Mouse (Mus musculus) c-Kit-positive CD71-positive TER-119-negative erythroid progenitor cells, embryonic 14.5 days (primary cell): ENCODE data around the gene Slco1a1.
"Not testable (repeated sequence)": the region's sequence is repeated elsewhere in the genome, so short reads cannot be mapped to it uniquely, and the experiment has no call there.

Experiments
- DNase-seq: peaks from one replicate; pipeline ENCODE4 v3.0.0-alpha.2; 2013; ENCODE audit warnings: low read depth

The Slco1a1 gene

DNA sequence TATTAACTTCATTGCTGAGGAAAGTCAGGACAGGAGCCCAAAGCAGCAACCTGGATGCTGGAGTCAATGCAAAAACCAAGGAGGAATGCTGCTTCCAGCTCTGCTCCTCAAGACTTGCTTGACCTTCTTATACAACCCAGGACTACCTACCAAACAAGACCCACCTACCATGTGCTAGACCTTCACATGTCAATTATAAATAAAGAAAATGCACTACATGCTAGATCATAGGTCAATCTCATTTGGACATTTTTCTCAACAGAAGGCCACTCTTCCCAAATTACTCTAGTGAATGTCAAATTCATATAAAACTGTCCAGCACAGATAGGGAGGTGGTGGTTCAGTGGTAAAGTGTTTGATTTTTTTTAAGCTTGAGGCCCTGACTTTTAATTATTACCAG, at the start of gene Slco1a1:
TSS of gene Slco1a1 (minus strand) at position 101 of the 400 bp plus-strand sequence.
- no peak for DNase-seq

DNA sequence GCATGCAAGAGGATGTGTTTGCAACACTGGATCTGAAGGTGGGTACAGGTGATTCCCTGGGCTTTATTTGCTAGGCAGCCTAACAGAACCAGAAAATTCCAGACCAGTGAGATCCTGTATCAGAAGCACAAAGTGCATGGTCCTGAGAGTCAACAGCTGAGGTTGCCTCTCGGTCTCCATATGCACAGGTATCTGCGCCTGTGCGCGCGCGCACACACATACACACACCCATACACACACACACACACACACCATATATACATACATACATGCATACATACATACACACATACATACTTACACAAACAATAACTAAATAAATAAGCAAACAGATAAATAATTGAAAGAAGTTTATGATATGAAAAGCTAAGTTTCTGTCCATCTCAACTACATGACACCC, 40.0 kb upstream of the Slco1a1 start:
- no peak for DNase-seq

DNA sequence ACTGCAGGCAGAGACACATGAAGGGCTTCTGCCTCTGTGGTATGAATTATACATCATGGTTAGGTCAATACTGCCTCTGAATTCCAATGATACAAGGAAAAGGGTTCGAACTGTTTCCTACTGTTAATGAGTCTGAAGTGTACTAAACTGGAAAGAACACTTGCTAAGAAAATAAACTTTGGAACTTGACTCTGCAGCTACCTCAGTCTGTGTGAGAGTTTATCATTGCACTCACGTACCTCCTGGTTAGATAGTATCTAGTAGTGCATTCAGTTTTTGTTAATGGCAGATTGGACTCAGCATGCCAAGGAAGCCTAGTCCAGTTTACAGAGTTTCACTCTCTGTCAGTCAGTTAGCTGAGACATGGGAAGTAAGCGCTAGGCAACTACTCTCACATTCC, 37.9 kb upstream of the Slco1a1 start:
- no peak for DNase-seq

DNA sequence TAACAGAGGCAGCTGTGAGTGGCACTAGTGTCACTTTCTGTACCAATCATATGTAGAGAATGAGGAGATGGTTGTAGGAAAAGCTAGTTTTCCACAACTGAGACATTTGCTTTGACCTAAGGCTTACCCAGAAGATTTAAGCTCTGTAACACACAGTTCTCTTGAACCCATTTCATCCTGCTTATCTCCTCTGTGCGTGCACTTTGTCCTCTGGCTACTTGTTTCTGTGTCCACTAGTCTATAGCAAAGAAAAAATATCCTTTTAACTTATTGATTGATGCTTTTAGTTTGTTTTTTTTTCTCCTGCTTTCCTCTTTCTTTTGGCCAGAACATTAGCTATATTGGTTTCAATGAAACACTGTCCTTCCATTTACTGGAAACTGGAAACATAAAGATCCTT, 15.7 kb upstream of the Slco1a1 start:
- DNase-seq, result no peak

DNA sequence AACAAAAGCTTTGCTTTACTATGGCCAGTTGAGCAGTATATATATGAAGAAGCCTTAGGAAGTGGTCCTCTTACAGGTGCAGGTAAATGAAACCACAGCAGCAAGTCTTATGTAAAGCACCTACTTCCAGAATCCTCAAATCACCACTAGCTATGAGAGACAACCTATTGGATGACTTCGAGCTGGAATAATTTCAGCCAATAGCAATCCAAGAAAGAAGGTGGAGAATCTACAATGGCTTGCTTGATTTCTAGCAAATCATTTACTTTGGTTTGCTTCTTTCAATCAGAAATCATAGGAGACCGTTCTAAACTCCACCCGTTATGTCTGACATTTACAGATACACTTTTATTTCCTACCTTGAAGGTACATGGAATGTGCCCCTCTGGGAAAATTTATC, 15.1 kb upstream of the Slco1a1 start:
- no peak for DNase-seq

DNA sequence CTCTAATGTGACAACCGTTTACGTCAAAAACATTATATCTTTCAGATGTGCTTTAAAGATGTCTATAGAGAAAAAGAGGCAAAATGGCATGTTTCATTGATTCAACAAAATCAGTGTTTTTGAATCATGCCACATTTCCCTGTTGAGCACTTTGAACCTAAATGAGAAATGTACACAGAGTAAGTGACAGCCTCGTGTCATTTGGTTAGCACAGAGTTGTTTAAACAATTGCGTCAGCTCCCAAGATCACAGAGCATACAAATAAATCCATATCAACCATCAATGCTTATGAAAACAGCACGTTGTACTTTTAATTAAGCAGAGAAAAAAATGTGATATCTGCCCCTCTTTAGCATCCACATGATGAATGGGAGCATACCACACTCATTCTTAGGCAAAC, 13.7 kb upstream of the Slco1a1 start:
- no peak for DNase-seq

DNA sequence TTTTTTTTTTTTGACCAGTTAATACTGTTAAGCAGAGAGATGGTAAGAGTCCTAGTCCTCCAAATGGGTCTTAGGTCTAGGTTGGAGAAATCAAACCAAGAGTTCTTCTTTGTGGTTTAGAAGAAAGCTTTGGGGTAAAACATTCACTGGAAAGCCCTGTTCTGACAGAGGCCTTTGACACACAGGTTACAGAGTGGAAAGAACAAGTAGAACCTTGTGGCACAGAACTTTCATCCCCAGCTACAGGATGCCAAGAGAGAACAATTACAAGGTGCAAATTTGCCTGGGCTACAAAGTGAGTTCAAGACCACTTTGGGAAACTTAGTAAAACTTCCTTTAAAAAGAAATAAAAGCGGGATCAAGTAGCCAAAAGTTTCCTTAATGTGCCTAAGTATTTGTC, 6.3 kb downstream of the Slco1a1 start:
- DNase-seq, result no peak

DNA sequence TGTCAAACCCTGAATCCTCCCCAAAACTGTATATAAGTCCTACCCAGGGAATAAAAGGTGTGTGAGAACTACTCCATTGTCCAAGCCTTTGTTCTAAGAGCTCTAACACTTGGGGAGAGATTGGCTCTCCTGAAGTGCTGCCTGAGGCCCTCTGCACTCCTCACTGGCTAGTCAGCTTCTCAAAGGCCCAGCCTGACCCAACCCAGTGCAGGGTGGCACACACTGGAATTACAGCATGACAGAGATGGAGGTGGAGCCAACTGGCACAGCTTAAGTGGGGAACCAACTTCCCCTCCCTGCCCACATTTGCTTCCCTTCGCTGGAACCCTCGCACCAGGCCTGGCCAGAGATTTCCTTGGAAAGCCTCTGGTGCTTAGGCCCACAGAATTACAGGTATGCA, 48.6 kb downstream of the Slco1a1 start:
- DNase-seq, result no peak

DNA sequence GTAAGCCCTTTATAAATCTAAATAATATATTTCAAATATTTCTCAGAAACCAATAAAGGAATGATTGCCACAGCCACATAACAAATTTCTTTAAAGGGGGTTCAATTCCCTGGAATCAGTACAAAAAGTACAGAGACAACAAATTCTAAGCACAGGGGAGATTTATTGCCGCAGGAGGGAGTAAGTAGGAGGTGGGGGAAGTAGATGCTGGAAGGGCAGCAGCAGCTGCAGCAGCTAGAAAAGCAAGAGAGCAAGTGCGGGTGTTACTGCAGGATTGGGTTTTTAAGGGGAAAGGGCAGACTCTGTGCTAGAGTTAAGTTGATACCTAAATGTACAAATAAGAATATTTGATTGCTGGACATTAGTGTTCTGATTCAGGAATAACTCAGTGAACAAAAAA, 57.0 kb downstream of the Slco1a1 start:
- no peak for DNase-seq

DNA sequence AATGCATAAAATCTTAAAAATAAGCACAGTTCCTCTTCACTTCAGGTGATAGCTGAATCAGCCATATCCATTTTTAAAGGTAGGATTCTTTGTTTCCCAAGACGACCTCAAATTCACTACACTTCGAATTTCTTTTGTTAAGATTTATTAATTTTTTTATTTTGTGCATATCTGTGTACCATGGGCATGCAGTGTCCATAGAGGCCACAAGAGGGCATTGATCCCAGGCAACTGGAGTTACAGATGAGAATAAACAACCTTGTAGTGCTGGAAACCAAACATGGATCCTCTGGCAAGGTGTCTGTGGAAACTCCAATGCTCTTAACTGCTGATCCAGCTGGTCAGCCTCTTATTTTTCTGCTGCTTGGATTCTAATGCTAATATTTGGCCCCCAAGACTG, 58.5 kb downstream of the Slco1a1 start:
- DNase-seq, result no peak

DNA sequence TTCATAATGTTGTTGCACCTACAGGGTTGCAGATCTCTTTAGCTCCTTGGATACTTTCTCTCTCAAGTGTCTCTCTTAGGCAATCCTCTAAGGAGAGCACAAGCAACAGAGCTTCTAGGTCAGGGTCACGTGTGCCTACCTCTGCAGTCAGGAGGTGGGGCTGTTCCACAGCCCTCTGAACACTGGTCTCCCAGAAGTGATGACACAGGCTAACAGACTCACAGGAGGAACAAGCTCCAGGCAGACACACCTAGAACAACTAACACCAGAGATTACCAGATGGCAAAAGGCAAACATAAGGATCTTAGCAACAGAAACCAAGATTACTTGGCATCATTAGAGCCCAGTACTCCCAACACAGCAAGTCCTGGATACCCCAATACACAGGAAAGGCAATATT, 64.2 kb downstream of the Slco1a1 start:
- no peak for DNase-seq

DNA sequence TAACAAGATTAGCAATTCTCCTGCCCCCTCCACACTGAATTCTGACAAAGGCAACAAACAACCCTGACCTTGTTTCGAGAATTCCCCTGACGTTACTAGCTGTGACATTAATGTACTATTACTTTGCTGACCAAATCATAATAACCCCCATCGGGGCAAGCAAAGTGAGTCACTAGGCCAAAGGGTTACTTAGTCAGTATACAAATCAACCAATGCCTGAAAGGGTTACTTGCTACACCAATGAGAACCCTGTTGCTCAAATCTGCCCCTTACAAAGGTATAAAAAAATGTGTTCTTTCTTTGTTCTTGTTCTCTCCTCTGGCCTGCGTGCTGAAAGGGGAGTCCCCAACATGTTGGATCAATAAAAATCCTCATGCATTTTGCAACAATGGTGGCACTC, 71.0 kb downstream of the Slco1a1 start:
- DNase-seq, result not testable (repeated sequence)

DNA sequence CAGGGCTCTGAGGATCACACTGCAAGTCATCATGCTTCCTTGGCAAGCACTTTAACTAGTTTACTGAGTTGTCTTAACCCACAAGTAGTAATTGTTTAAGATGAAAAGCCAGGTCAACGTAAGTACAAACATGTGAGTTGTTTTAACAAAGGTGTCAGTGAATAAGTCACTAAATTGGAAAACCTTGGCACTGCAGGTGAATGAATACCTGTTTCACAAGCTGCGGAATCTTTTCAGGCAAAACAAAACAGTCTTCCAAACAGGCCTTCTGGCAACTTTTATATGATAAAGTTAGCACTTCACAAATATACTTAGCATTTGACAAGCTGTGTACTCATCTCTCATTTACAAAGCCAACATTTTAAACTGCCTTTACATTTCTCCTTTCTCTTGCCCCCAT, 75.1 kb downstream of the Slco1a1 start:
- DNase-seq, result no peak

DNA sequence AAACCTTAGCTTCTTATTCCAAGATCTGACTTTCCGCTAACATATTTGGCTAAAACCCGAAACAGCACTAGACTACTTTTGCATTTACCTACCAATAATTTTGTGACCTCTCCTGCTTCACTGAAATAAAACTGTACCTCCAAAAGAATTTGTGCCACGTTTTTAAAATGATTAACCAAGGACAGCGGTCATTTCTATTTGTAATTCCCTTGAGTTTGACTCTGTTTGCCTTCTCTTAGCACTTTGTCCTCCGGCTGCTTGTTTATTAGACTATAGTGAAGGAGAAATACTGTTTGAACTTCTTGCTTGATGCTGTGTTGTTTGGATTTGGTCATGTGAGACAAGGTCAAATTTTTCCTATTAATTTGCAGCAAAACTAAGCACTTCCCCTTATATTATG, 78.0 kb downstream of the Slco1a1 start:
- DNase-seq, result no peak

DNA sequence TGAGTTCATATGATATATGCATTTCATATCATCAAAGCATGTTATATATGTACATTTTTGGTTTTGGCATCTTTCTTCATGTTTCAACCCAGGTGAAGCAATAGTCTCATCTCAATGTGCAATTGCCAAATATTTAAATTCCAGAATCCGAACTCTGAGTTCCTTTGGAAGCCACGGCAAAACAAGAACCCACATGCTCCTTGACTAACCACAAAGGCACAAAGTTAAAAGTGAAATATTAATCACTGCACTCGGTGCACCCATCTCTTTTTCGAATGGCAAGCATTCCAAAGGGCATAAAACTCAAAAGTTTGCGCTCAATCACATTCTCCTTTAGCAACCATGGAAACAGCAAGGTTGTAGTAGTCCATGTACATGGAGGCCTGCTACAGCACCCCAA, 80.7 kb downstream of the Slco1a1 start:
- DNase-seq, result no peak

DNA sequence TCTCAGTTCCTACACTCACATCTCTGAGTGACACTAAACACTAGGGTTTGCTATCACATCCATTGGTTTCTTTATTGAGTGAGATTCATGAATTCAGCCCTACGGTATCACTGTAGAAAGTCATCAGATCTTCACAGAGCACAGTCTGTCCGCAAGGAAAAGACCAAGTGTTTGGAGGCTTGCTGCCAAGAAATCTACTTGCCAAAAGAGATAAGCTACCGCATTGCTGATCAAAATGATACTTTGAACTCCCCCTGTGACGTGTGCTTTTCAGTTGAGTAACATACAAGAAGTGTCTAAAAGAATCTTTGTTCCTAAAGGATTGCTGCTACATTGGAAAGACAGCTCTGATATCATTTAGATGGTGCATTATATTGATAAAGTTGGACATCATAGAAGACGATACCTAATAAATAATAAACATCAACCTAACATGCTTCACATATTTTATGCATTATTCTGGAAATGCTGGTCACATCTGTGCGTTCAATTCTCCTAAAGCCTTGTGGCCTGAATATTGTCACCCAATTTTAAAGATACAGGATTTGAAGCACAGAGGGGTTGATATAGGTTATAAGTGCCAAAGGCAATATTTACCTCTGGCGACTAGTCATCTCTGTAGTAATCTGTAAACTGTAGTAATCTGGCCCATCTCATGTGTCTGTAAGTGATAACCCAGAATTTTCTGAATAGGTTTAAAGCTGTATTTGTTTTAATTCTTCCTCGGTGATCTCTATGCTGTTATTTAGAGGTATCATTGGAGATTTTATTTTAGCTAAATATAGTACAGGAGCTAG, 88.8 kb downstream of the Slco1a1 start:
- no peak for DNase-seq
